Mouse (Mus musculus) embryonic facial prominence, embryonic 10.5 days (tissue): ENCODE results near the gene Adrb1. TPM values are rescaled to one million over a fixed set of nuclear protein-coding genes. Genes with fewer than 3 reads are reported as not detected.
A peak's percentile ranks its signal among the peaks of the same experiment; 100 is the strongest.

Experiments used
- DNase-seq: peaks from one replicate; pipeline ENCODE4 v3.0.0-alpha.2; 2017; ENCODE audit warnings: low spot score
- H3K27ac ChIP-seq: fragments of 300-500 bp; sonication (generic); replicated peaks from 2 replicates; pipeline ENCODE4 v1.5.1; 2016; ENCODE audit warnings: mild to moderate bottlenecking
- H3K27me3 ChIP-seq: fragments of 300-500 bp; sonication (generic); replicated peaks from 2 replicates; pipeline ENCODE4 v1.6.1; 2016; ENCODE audit warnings: low read depth, mild to moderate bottlenecking; ENCODE audit not compliant: poor library complexity, severe bottlenecking
- H3K36me3 ChIP-seq: fragments of 300-500 bp; sonication (generic); replicated peaks from 2 replicates; pipeline ENCODE4 v1.6.1; 2016; ENCODE audit warnings: mild to moderate bottlenecking, moderate library complexity
- H3K4me1 ChIP-seq: fragments of 300-500 bp; sonication (generic); 2 replicates; pipeline ENCODE4 v1.6.1; 2016
- H3K4me3 ChIP-seq: fragments of 300-500 bp; sonication (generic); 2 replicates; pipeline ENCODE4 v1.5.1; 2016; ENCODE audit warnings: mild to moderate bottlenecking, moderate library complexity
- H3K9me3 ChIP-seq: fragments of 300-500 bp; sonication (generic); 2 replicates; pipeline ENCODE4 v1.6.1; 2016; ENCODE audit warnings: mild to moderate bottlenecking
- WGBS: fragments of 180-500 bp; shearing (Covaris S2); methylation state at CpG from one replicate; pipeline ENCODE4 v1.1.7; 2016; 5-methylcytosine and 5-hydroxymethylcytosine counted together
- polyA plus RNA-seq: library from polyadenylated mRNA; unstranded; fragments of >200 nt; fragmentation: Nextera tagmentation; extraction: Ambion mirVana; gene quantifications from 2 replicates; pipeline ENCODE4 v1.2.1, GENCODE M21; 2016

Adrb1 gene
- polyA plus RNA-seq, 1 experiment from 2014 or later = 0.24 TPM

- no peaks in the 10 kb centered on the region for H3K9me3 ChIP-seq
- no peak overlapping the region for H3K4me3 ChIP-seq
- 65% methylated on average over 2 of the region's 2 CpGs for WGBS
- no peak overlapping the region for H3K27ac ChIP-seq
- peaks cover 9% of the 10 kb centered on the region for H3K27me3 ChIP-seq
- H3K4me1 ChIP-seq = peaks cover 29% of the 10 kb centered on the region
- no peaks in the 10 kb centered on the region for H3K36me3 ChIP-seq
- DNase-seq = no peak
These were observed 13.2 kb upstream of the Adrb1 start for GRCm38 (mm10) chr19:56708794-56709193.

DNA sequence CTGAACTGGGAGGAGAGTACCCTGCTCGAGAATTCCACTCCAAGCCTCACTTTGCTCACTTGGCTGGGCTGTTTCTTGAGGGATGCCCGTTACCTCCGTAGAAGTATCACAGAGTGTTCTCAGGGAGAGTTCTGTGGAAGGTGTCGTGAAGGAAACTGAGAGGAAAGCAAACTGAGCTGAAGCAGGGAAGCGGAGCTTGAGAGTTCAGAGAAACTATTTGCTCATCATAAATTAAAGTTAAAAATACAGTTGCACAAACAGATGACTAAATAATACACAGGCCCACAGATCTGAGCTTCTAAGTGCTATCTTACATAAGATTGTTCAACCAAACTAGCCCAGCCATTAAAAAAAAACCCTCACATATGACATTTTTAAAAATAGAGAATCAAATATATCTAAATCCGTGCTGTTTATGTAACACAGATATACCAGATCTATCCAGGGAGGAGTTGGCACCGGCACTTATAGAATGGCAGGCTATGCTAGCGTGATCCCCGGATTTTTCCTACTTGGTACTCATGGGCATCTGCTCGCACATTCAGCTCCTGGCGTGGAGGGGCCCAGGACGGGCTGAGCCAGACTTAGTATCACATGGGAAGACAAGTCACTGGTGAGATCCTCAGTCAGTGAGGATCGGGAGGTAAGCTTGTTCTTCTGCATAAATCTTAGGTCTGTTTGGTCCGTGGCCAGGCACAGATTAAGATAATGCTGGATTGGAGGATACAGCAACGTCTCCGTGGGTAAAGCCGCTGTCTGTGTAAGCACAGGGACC lies 11.7 kb upstream of the Adrb1 start:
- Histone ChIP-seq H3K9me3 (no peaks in the 10 kb centered on the region), H3K27ac (no peak overlapping the region), H3K36me3 (no peaks in the 10 kb centered on the region), H3K4me3 (no peak overlapping the region), H3K4me1 (peaks cover 23% of the 10 kb centered on the region), H3K27me3 (peaks cover 9% of the 10 kb centered on the region)
- 88% methylated on average over 17 of the region's 17 CpGs for WGBS
- no peak for DNase-seq

GRCm38 (mm10) chr19:56713613-56714012 lies 8.4 kb upstream of the Adrb1 start:
- Histone ChIP-seq H3K9me3 (no peaks in the 10 kb centered on the region), H3K27ac (no peak overlapping the region), H3K36me3 (no peaks in the 10 kb centered on the region), H3K4me1 (peaks cover 9% of the 10 kb centered on the region; the same call in 1 of the 2 replicates), H3K27me3 (peaks cover 20% of the 10 kb centered on the region), H3K4me3 (no peak overlapping the region)
- no peak for DNase-seq
- WGBS = 91% methylated on average over 5 of the region's 5 CpGs

GRCm38 (mm10) chr19:56714661-56715170 lies 7.3 kb upstream of the Adrb1 start:
- Histone ChIP-seq H3K9me3 (no peaks in the 10 kb centered on the region), H3K27ac (no peak overlapping the region), H3K36me3 (no peaks in the 10 kb centered on the region), H3K27me3 (peaks cover 30% of the 10 kb centered on the region), H3K4me1 (peaks cover 5% of the 10 kb centered on the region; the same call in 1 of the 2 replicates), H3K4me3 (no peak overlapping the region)
- DNase-seq = peak; percentile 62
- 30% methylated on average over 4 of the region's 4 CpGs for WGBS

DNA sequence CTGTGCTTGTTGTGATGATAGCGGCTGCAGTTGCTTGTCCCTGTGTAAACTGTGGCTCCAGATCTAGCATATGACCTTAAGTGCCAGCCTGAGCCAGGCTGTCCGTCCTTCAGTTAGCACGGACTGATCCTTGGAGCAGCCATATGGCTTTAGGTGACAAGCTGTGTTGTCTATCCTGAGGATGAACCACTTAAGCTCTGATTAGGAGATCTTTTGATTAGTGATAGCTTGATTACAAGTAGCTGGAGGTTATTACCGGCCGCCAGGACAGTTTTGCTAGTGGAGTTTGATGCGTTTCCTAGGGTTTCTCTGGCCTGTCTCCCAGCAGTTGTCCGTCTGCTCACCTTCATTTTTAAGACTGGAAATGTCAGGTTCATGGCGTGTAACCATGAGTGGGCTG lies 4.0 kb upstream of the Adrb1 start:
- Histone ChIP-seq H3K27ac (no peak overlapping the region), H3K36me3 (no peaks in the 10 kb centered on the region), H3K9me3 (no peaks in the 10 kb centered on the region), H3K4me1 (peaks cover 28% of the 10 kb centered on the region), H3K27me3 (peaks cover 64% of the 10 kb centered on the region), H3K4me3 (no peak overlapping the region)
- WGBS = 81% methylated on average over 8 of the region's 8 CpGs
- DNase-seq = no peak

DNA sequence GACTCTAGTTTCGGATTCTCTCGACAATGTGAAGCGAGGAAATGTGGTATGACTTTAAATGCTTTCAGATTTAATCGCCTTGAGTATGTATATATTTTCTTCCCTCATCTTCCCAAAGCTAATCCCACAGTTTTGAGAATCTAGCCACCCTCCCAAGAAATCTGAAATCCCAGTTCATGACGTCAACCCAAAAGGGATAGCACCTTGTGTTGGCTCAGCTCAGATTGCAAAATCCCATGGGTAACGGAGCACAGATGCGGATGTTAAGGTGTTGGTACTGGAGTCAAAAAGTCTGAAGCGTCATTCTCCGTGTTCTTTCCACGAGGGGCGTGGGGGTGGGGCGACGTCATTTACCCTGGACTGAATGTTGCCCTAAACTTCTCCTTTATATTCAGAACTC lies 1.1 kb upstream of the Adrb1 start:
- H3K27ac ChIP-seq = no peak overlapping the region
- peaks cover 92% of the 10 kb centered on the region for H3K27me3 ChIP-seq
- H3K9me3 ChIP-seq = no peaks in the 10 kb centered on the region
- no peaks in the 10 kb centered on the region for H3K36me3 ChIP-seq
- 25% methylated on average over 13 of the region's 13 CpGs for WGBS
- H3K4me3 ChIP-seq = peak overlapping the region; percentile 65
- peaks cover 36% of the 10 kb centered on the region for H3K4me1 ChIP-seq
- no peak for DNase-seq

GRCm38 (mm10) chr19:56722291-56722707 lies 300 bp downstream of the Adrb1 start:
- no peaks in the 10 kb centered on the region for H3K36me3 ChIP-seq
- peaks cover 99% of the 10 kb centered on the region for H3K27me3 ChIP-seq
- 2% methylated on average over 48 of the region's 48 CpGs for WGBS
- peaks cover 36% of the 10 kb centered on the region for H3K4me1 ChIP-seq
- DNase-seq = peak; percentile 55
- no peaks in the 10 kb centered on the region for H3K9me3 ChIP-seq
- H3K4me3 ChIP-seq = peak overlapping the region; percentile 65
- H3K27ac ChIP-seq = peak overlapping the region; percentile 57

DNA sequence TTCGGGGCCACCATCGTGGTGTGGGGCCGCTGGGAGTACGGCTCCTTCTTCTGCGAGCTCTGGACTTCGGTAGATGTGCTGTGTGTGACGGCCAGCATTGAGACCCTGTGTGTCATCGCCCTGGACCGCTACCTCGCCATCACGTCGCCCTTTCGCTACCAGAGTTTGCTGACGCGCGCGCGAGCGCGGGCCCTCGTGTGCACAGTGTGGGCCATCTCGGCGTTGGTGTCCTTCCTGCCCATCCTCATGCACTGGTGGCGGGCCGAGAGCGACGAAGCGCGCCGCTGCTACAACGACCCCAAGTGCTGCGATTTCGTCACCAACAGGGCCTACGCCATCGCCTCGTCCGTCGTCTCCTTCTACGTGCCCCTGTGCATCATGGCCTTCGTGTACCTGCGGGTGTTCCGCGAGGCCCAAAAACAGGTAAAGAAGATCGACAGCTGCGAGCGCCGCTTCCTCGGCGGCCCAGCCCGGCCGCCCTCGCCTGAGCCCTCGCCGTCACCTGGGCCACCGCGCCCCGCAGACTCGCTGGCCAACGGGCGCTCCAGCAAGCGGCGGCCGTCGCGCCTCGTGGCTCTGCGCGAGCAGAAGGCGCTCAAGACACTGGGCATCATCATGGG lies 822 bp downstream of the Adrb1 start:
- 2% methylated on average over 69 of the region's 69 CpGs for WGBS

GRCm38 (mm10) chr19:56723331-56724125 lies 1.5 kb downstream of the Adrb1 start:
- H3K27me3 ChIP-seq = peaks cover 97% of the 10 kb centered on the region
- H3K36me3 ChIP-seq = no peaks in the 10 kb centered on the region
- DNase-seq = peak; percentile 76
- H3K4me3 ChIP-seq = peak overlapping the region; percentile 65
- WGBS = under 1% methylated on average over 71 of the region's 71 CpGs
- H3K9me3 ChIP-seq = no peaks in the 10 kb centered on the region
- peak overlapping the region; percentile 58 for H3K27ac ChIP-seq
- peaks cover 42% of the 10 kb centered on the region for H3K4me1 ChIP-seq

More for the DNA sequence above, 822 bp downstream of the Adrb1 start:
- H3K4me3 ChIP-seq = peak overlapping the region; percentile 65
- DNase-seq = peak; percentile 61
- no peaks in the 10 kb centered on the region for H3K36me3 ChIP-seq
- H3K27me3 ChIP-seq = peaks cover 98% of the 10 kb centered on the region
- peaks cover 36% of the 10 kb centered on the region for H3K4me1 ChIP-seq
- H3K9me3 ChIP-seq = no peaks in the 10 kb centered on the region
- peak overlapping the region; percentile 57 for H3K27ac ChIP-seq

- H3K4me3 ChIP-seq = peak overlapping the region; percentile 65
- H3K27ac ChIP-seq = no peak overlapping the region
- DNase-seq = no peak
These were observed 2.2 kb downstream of the Adrb1 start for GRCm38 (mm10) chr19:56724126-56724597.

DNA sequence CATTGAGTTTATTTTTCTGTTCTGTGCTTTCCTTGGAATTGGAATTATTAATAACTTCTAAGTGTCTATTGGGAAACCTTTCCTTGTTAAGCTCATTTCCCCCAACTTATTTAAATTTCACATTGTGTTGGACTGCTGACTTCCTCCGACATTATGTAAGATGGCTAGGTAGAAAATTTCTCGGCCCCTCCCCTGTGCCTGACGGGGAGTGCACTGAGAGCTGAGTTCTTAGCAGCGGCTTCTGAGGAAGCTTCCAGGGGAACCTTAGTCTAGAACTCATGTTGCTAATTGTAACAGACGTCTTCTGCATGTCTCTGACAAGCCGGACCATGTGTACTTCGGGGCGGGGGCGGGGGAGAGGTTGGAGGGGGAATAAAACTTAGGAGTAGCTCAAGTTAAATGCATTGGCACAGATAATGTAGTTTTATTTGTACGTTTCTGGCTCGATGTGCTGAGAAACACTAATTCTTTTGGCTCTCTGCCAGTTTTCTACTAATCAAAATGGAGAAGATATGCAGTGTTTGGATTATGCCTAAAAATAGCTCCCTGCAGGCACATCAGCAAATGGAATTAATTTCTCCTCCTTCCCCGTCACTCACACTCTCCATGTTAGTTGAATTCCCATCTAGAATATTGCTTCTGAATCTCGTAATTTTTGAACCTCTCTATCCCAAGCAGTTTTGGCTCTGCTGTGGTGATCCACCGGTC lies 5.3 kb downstream of the Adrb1 start:
- H3K36me3 ChIP-seq = no peaks in the 10 kb centered on the region
- H3K4me1 ChIP-seq = peaks cover 36% of the 10 kb centered on the region
- no peak overlapping the region for H3K4me3 ChIP-seq
- H3K27me3 ChIP-seq = peaks cover 63% of the 10 kb centered on the region
- no peak overlapping the region for H3K27ac ChIP-seq
- no peak for DNase-seq
- WGBS = 78% methylated on average over 14 of the region's 14 CpGs
- H3K9me3 ChIP-seq = no peaks in the 10 kb centered on the region

More at GRCm38 (mm10) chr19:56724126-56724597, 2.2 kb downstream of the Adrb1 start:
- peaks cover 91% of the 10 kb centered on the region for H3K27me3 ChIP-seq
- WGBS = 6% methylated on average over 13 of the region's 13 CpGs
- H3K4me1 ChIP-seq = peaks cover 48% of the 10 kb centered on the region
- H3K36me3 ChIP-seq = no peaks in the 10 kb centered on the region
- no peaks in the 10 kb centered on the region for H3K9me3 ChIP-seq
